Mouse (Mus musculus): ENCODE results near the gene Olfr1175-ps. TPM values are rescaled to one million over a fixed set of nuclear protein-coding genes. Genes with fewer than 3 reads are reported as not detected.
A peak's percentile ranks its signal among the peaks of the same experiment; 100 is the strongest.

Olfr1175-ps gene
- total RNA-seq (2014; fragmentation: Nextera tagmentation), result not detected in 2 replicates
- total RNA-seq (2017), result 0.11 and 0.12 TPM in 2 replicates
- not detected in 2 replicates for polyA plus RNA-seq (2012)

DNA sequence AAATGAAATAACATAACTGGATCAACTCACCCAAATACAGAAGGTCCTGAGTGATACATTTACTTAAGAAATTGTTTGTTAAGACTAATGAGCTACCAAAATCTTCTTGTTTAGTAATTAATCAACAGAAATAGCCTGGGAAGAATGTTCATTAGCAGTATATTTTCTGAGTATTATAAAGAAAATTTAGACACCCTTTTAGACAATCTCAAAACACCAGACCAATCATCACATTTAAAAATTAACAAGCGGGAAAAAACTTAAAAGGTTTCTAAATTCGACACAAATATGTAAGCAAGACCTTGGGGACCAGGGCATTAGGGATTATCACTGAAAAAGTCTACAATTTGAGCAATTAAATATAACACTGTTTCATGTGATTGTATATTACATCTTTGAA, at the start of gene Olfr1175-ps:
Olfr1175-ps (minus strand) TSS at position 101 of the 400 bp plus-strand sequence.
- Histone ChIP-seq H3K36me3 (replicated peaks) (no peaks in the 10 kb centered on the region), H3K4me3 (ENCODE audit: low read depth, low read length) (no peak within 1 kb of the TSS), H3K27me3 (ENCODE audit: insufficient read depth, low read length) (no peaks in the 10 kb centered on the region), H3K4me1 (ENCODE audit: insufficient read depth, low read depth, low read length) (no peaks in the 10 kb centered on the region), H3K9me3 (replicated peaks) (no peaks in the 10 kb centered on the region)
- no peak for TF ChIP-seq GATA2 (IDR thresholded peaks at IDR 0.05; ENCODE audit: borderline replicate concordance, low read depth, low read length)
- no peak for TF ChIP-seq TAL1 (conservative IDR thresholded peaks at IDR 0.05; ENCODE audit: low read depth, low read length)
- DNase-seq (ENCODE audit: low spot score), result no peak
- no peak for ATAC-seq (ENCODE audit: extremely low read depth, insufficient number of reproducible peaks, low FRiP score, poor library complexity, severe bottlenecking)

DNA sequence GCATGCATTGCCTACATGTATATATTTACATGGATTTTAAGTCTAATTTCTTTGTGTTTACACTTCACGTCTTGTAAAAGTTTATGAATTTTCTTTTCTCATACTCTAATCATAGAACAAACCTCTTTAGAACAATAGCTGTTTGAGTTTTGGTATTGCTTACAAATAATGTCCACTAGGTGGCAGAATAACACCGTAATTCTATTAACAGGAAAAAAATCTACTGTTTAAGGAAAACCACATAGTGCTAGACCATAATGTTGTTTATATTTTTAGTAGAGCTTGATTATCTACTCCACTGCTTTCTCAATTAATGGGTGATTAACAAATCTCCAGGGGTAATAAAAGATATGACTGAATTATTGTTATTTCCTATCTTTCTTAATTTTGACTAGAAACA, 29.3 kb upstream of the Olfr1175-ps start:
- DNase-seq (ENCODE audit: low spot score), result no peak
- ATAC-seq (ENCODE audit: extremely low read depth, insufficient number of reproducible peaks, low FRiP score, poor library complexity, severe bottlenecking), result peak; percentile 28; the same call in 1 of the 2 replicates
- Histone ChIP-seq H3K27me3 (ENCODE audit: insufficient read depth, low read length) (no peaks in the 10 kb centered on the region), H3K36me3 (replicated peaks) (no peaks in the 10 kb centered on the region), H3K9me3 (replicated peaks) (no peaks in the 10 kb centered on the region), H3K4me3 (ENCODE audit: low read depth, low read length) (no peak overlapping the region), H3K4me1 (ENCODE audit: insufficient read depth, low read depth, low read length) (no peaks in the 10 kb centered on the region)
- TF ChIP-seq GATA1 (IDR thresholded peaks at IDR 0.05; ENCODE audit: borderline replicate concordance, low read length), result no peak
- no peak for TF ChIP-seq POLR2AphosphoS5 (IDR thresholded peaks at IDR 0.05; ENCODE audit: insufficient replicate concordance, low read depth, low read length)
- TF ChIP-seq TAL1 (conservative IDR thresholded peaks at IDR 0.05; ENCODE audit: low read depth, low read length), result no peak
- TF ChIP-seq CTCF (IDR thresholded peaks at IDR 0.05; ENCODE audit: low read depth, low read length), result no peak

DNA sequence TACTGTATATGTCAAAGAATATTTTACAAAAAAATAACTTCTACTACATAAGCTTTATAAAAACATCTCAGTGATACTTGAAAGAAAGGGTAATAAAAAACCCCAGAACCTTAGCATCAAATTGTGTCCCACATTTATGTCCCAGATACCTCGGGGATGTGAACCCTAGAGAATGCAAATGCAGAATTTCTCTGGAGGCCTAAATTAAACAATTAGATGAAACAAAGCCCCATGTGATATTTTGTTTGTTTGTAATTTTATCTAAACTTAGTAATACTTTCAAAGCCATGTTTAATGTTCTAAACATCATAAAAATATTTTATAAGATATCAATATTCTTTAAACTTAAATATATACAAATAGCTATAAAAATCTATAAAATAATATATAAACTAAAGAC, 19.4 kb upstream of the Olfr1175-ps start, which contains the start of gene Olfr1177-ps:
Olfr1177-ps (minus strand) TSS at position 101 of the 400 bp plus-strand sequence.
- Histone ChIP-seq H3K4me1 (ENCODE audit: insufficient read depth, low read depth, low read length) (no peaks in the 10 kb centered on the region), H3K4me3 (ENCODE audit: low read depth, low read length) (no peak within 1 kb of the TSS), H3K9me3 (replicated peaks) (no peaks in the 10 kb centered on the region), H3K36me3 (replicated peaks) (no peaks in the 10 kb centered on the region), H3K27me3 (ENCODE audit: insufficient read depth, low read length) (no peaks in the 10 kb centered on the region)
- no peak for TF ChIP-seq GATA2 (IDR thresholded peaks at IDR 0.05; ENCODE audit: borderline replicate concordance, low read depth, low read length)
- TF ChIP-seq POLR2AphosphoS5 (IDR thresholded peaks at IDR 0.05; ENCODE audit: insufficient replicate concordance, low read depth, low read length), result no peak
- no peak for TF ChIP-seq GATA1 (IDR thresholded peaks at IDR 0.05; ENCODE audit: borderline replicate concordance, low read length)
- TF ChIP-seq TAL1 (conservative IDR thresholded peaks at IDR 0.05; ENCODE audit: low read depth, low read length), result no peak
- no peak for TF ChIP-seq CTCF (IDR thresholded peaks at IDR 0.05; ENCODE audit: low read depth, low read length)
- DNase-seq (ENCODE audit: low spot score) (no peak), ATAC-seq (ENCODE audit: extremely low read depth, insufficient number of reproducible peaks, low FRiP score, poor library complexity, severe bottlenecking) (no peak)

DNA sequence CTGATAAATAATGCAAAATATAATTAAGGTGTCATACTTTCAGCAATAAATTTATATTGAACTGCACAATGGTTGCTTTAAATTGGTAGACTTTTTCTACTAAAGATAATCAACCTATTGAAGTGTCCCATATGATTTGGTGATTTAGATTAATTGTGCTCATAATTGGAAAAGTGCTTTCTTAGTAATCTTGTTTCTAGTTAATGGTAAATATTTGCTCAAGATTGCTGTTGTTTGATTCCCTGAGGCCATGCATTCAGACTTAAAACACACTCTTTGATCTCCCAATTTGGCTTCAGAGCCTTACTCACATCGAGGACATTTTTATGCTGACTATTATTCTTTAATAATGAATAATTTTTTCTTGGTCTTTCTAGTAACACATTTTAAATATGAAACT, 9.4 kb upstream of the Olfr1175-ps start, which contains the start of gene Olfr1176:
Olfr1176 (plus strand) TSS at position 301 of the 400 bp plus-strand sequence.
- Histone ChIP-seq H3K4me1 (ENCODE audit: insufficient read depth, low read depth, low read length) (no peaks in the 10 kb centered on the region), H3K9me3 (replicated peaks) (no peaks in the 10 kb centered on the region), H3K27me3 (ENCODE audit: insufficient read depth, low read length) (no peaks in the 10 kb centered on the region), H3K4me3 (ENCODE audit: low read depth, low read length) (no peak within 1 kb of the TSS), H3K36me3 (replicated peaks) (no peaks in the 10 kb centered on the region)
- TF ChIP-seq POLR2AphosphoS5 (IDR thresholded peaks at IDR 0.05; ENCODE audit: insufficient replicate concordance, low read depth, low read length), result no peak
- TF ChIP-seq CTCF (IDR thresholded peaks at IDR 0.05; ENCODE audit: low read depth, low read length), result no peak
- no peak for TF ChIP-seq GATA1 (IDR thresholded peaks at IDR 0.05; ENCODE audit: borderline replicate concordance, low read length)
- no peak for TF ChIP-seq GATA2 (IDR thresholded peaks at IDR 0.05; ENCODE audit: borderline replicate concordance, low read depth, low read length)
- no peak for TF ChIP-seq TAL1 (conservative IDR thresholded peaks at IDR 0.05; ENCODE audit: low read depth, low read length)
- ATAC-seq (ENCODE audit: extremely low read depth, insufficient number of reproducible peaks, low FRiP score, poor library complexity, severe bottlenecking) (no peak), DNase-seq (ENCODE audit: low spot score) (no peak)

DNA sequence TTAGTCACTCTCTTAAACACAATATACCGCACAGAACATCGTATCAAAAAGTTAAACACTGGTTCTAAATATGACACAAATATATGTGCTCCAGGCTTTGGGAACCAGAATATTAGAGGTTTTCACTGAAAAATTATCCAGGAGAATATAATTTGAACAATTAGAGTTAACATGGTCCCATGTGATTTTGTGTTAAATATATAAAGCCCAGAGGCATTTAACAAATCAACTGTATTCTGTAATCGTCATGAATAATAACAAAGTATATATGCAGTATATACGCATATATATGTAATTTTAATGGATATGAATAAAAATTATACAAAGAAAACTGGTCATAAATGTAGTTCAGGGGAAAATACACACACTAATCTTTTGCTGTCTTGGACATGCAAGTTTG, 12.0 kb downstream of the Olfr1175-ps start, which contains the start of gene Olfr1174-ps:
Olfr1174-ps (minus strand) TSS at position 101 of the 400 bp plus-strand sequence.
- TF ChIP-seq CTCF (IDR thresholded peaks at IDR 0.05; ENCODE audit: low read depth, low read length), result no peak
- no peak for TF ChIP-seq GATA2 (IDR thresholded peaks at IDR 0.05; ENCODE audit: borderline replicate concordance, low read depth, low read length)
- TF ChIP-seq TAL1 (conservative IDR thresholded peaks at IDR 0.05; ENCODE audit: low read depth, low read length), result no peak
- no peak for TF ChIP-seq GATA1 (IDR thresholded peaks at IDR 0.05; ENCODE audit: borderline replicate concordance, low read length)
- TF ChIP-seq POLR2AphosphoS5 (IDR thresholded peaks at IDR 0.05; ENCODE audit: insufficient replicate concordance, low read depth, low read length), result no peak
- Histone ChIP-seq H3K9me3 (replicated peaks) (no peaks in the 10 kb centered on the region), H3K4me3 (ENCODE audit: low read depth, low read length) (no peak within 1 kb of the TSS), H3K36me3 (replicated peaks) (no peaks in the 10 kb centered on the region), H3K4me1 (ENCODE audit: insufficient read depth, low read depth, low read length) (no peaks in the 10 kb centered on the region), H3K27me3 (ENCODE audit: insufficient read depth, low read length) (no peaks in the 10 kb centered on the region)
- DNase-seq (ENCODE audit: low spot score), result no peak
- ATAC-seq (ENCODE audit: extremely low read depth, insufficient number of reproducible peaks, low FRiP score, poor library complexity, severe bottlenecking), result no peak

DNA sequence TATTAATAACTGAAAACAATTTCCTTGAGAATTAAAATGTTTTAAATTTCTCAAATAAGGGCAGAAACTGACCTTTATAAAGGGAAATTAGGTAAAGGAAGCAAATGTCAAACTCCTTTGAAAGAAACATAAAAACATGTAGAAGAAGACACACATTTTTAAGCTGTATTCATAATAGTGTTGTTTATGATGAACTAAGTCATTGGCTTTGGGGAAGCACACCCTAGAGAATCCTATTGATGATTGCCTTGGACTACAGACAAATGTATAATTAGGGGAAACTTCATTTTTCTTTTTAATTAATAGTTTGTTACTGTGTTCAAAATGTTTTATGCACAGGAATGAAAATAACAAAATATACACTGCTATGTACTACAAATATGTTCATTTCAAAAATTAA, 47.2 kb downstream of the Olfr1175-ps start, which contains the start of gene Olfr1173:
Olfr1173 (minus strand) TSS at position 101 of the 400 bp plus-strand sequence.
- DNase-seq (ENCODE audit: low spot score) (no peak), ATAC-seq (ENCODE audit: extremely low read depth, insufficient number of reproducible peaks, low FRiP score, poor library complexity, severe bottlenecking) (no peak)
- H3K36me3 ChIP-seq (replicated peaks), result no peaks in the 10 kb centered on the region
- TF ChIP-seq GATA1 (IDR thresholded peaks at IDR 0.05; ENCODE audit: borderline replicate concordance, low read length) (no peak), POLR2AphosphoS5 (IDR thresholded peaks at IDR 0.05; ENCODE audit: insufficient replicate concordance, low read depth, low read length) (no peak), TAL1 (conservative IDR thresholded peaks at IDR 0.05; ENCODE audit: low read depth, low read length) (no peak), CTCF (IDR thresholded peaks at IDR 0.05; ENCODE audit: low read depth, low read length) (no peak), GATA2 (IDR thresholded peaks at IDR 0.05; ENCODE audit: borderline replicate concordance, low read depth, low read length) (no peak)
- no peaks in the 10 kb centered on the region for H3K4me1 ChIP-seq (ENCODE audit: insufficient read depth, low read depth, low read length)
- H3K27me3 ChIP-seq (ENCODE audit: insufficient read depth, low read length), result no peaks in the 10 kb centered on the region
- no peaks in the 10 kb centered on the region for H3K9me3 ChIP-seq (replicated peaks)
- H3K4me3 ChIP-seq (ENCODE audit: low read depth, low read length), result no peak within 1 kb of the TSS

Other genes starting within 250 kb of the Olfr1175-ps start
- not detected in 2 replicates for gene Olfr1164, start 233.2 kb downstream of the Olfr1175-ps start, total RNA-seq (2014; fragmentation: Nextera tagmentation)
- gene Olfr1164, start 233.2 kb downstream of the Olfr1175-ps start, total RNA-seq (2017), result not detected in 2 replicates
- not detected in 2 replicates for gene Olfr1164, start 233.2 kb downstream of the Olfr1175-ps start, polyA plus RNA-seq (2012)
- gene Olfr1166, start 198.9 kb downstream of the Olfr1175-ps start, total RNA-seq (2014; fragmentation: Nextera tagmentation), result not detected in 2 replicates
- gene Olfr1166, start 198.9 kb downstream of the Olfr1175-ps start, total RNA-seq (2017), result 0.05 TPM in 1 of 2 replicates, not detected in the other
- gene Olfr1166, start 198.9 kb downstream of the Olfr1175-ps start, polyA plus RNA-seq (2012), result not detected in 2 replicates
- gene Olfr1167, start 172.0 kb downstream of the Olfr1175-ps start, total RNA-seq (2014; fragmentation: Nextera tagmentation), result not detected in 2 replicates
- 0.16 TPM in 1 of 2 replicates, not detected in the other for gene Olfr1167, start 172.0 kb downstream of the Olfr1175-ps start, total RNA-seq (2017)
- gene Olfr1167, start 172.0 kb downstream of the Olfr1175-ps start, polyA plus RNA-seq (2012), result not detected in 2 replicates
- gene Olfr1168, start 145.3 kb downstream of the Olfr1175-ps start, total RNA-seq (2014; fragmentation: Nextera tagmentation), result not detected in 2 replicates
- gene Olfr1168, start 145.3 kb downstream of the Olfr1175-ps start, total RNA-seq (2017), result 0.11 TPM in 1 of 2 replicates, not detected in the other
- not detected in 2 replicates for gene Olfr1168, start 145.3 kb downstream of the Olfr1175-ps start, polyA plus RNA-seq (2012)
- not detected in 2 replicates for gene Olfr1170, start 98.9 kb downstream of the Olfr1175-ps start, total RNA-seq (2014; fragmentation: Nextera tagmentation)
- not detected in 2 replicates for gene Olfr1170, start 98.9 kb downstream of the Olfr1175-ps start, total RNA-seq (2017)
- not detected in 2 replicates for gene Olfr1170, start 98.9 kb downstream of the Olfr1175-ps start, polyA plus RNA-seq (2012)
- not detected in 2 replicates for gene Olfr1173, start 47.3 kb downstream of the Olfr1175-ps start, total RNA-seq (2014; fragmentation: Nextera tagmentation)
- gene Olfr1173, start 47.3 kb downstream of the Olfr1175-ps start, total RNA-seq (2017), result 0.12 TPM in 1 of 2 replicates, not detected in the other
- not detected in 2 replicates for gene Olfr1173, start 47.3 kb downstream of the Olfr1175-ps start, polyA plus RNA-seq (2012)
- gene Olfr1174-ps, start 12.1 kb downstream of the Olfr1175-ps start, total RNA-seq (2014; fragmentation: Nextera tagmentation), result not detected in 2 replicates
- gene Olfr1174-ps, start 12.1 kb downstream of the Olfr1175-ps start, total RNA-seq (2017), result 0.06 and 0.16 TPM in 2 replicates
- gene Olfr1174-ps, start 12.1 kb downstream of the Olfr1175-ps start, polyA plus RNA-seq (2012), result not detected in 2 replicates
- not detected in 2 replicates for gene Olfr1176, start 9.5 kb upstream of the Olfr1175-ps start, total RNA-seq (2014; fragmentation: Nextera tagmentation)
- gene Olfr1176, start 9.5 kb upstream of the Olfr1175-ps start, total RNA-seq (2017), result not detected in 2 replicates
- gene Olfr1176, start 9.5 kb upstream of the Olfr1175-ps start, polyA plus RNA-seq (2012), result not detected in 2 replicates
- not detected in 2 replicates for gene Olfr1177-ps, start 19.3 kb upstream of the Olfr1175-ps start, total RNA-seq (2014; fragmentation: Nextera tagmentation)
- 0.05 TPM in 1 of 2 replicates, not detected in the other for gene Olfr1177-ps, start 19.3 kb upstream of the Olfr1175-ps start, total RNA-seq (2017)
- not detected in 2 replicates for gene Olfr1177-ps, start 19.3 kb upstream of the Olfr1175-ps start, polyA plus RNA-seq (2012)
- gene Olfr1178, start 59.8 kb upstream of the Olfr1175-ps start, total RNA-seq (2014; fragmentation: Nextera tagmentation), result not detected in 2 replicates
- gene Olfr1178, start 59.8 kb upstream of the Olfr1175-ps start, total RNA-seq (2017), result 0.06 and 0.49 TPM in 2 replicates
- not detected in 2 replicates for gene Olfr1178, start 59.8 kb upstream of the Olfr1175-ps start, polyA plus RNA-seq (2012)
- gene Olfr1179, start 79.2 kb upstream of the Olfr1175-ps start, total RNA-seq (2014; fragmentation: Nextera tagmentation), result not detected in 2 replicates
- gene Olfr1179, start 79.2 kb upstream of the Olfr1175-ps start, total RNA-seq (2017), result 0.16 TPM in 1 of 2 replicates, not detected in the other
- gene Olfr1179, start 79.2 kb upstream of the Olfr1175-ps start, polyA plus RNA-seq (2012), result not detected in 2 replicates
- not detected in 2 replicates for gene Olfr1180, start 91.9 kb upstream of the Olfr1175-ps start, total RNA-seq (2014; fragmentation: Nextera tagmentation)
- 0.11 TPM in 1 of 2 replicates, not detected in the other for gene Olfr1180, start 91.9 kb upstream of the Olfr1175-ps start, total RNA-seq (2017)
- not detected in 2 replicates for gene Olfr1180, start 91.9 kb upstream of the Olfr1175-ps start, polyA plus RNA-seq (2012)
- gene Olfr1181, start 99.0 kb upstream of the Olfr1175-ps start, total RNA-seq (2014; fragmentation: Nextera tagmentation), result not detected in 2 replicates
- 0.33 TPM in 1 of 2 replicates, not detected in the other for gene Olfr1181, start 99.0 kb upstream of the Olfr1175-ps start, total RNA-seq (2017)
- gene Olfr1181, start 99.0 kb upstream of the Olfr1175-ps start, polyA plus RNA-seq (2012), result not detected in 2 replicates
- not detected in 2 replicates for gene Gm13757, start 121.9 kb upstream of the Olfr1175-ps start, total RNA-seq (2014; fragmentation: Nextera tagmentation)
- 0.05 TPM in 1 of 2 replicates, not detected in the other for gene Gm13757, start 121.9 kb upstream of the Olfr1175-ps start, total RNA-seq (2017)
- gene Gm13757, start 121.9 kb upstream of the Olfr1175-ps start, polyA plus RNA-seq (2012), result not detected in 2 replicates
- not detected in 2 replicates for gene Olfr1183, start 127.7 kb upstream of the Olfr1175-ps start, total RNA-seq (2014; fragmentation: Nextera tagmentation)
- under 0.01 and 0.06 TPM in 2 replicates for gene Olfr1183, start 127.7 kb upstream of the Olfr1175-ps start, total RNA-seq (2017)
- gene Olfr1183, start 127.7 kb upstream of the Olfr1175-ps start, polyA plus RNA-seq (2012), result not detected in 2 replicates
- not detected in 2 replicates for gene Olfr1184, start 156.4 kb upstream of the Olfr1175-ps start, total RNA-seq (2014; fragmentation: Nextera tagmentation)
- gene Olfr1184, start 156.4 kb upstream of the Olfr1175-ps start, total RNA-seq (2017), result not detected in 2 replicates
- not detected in 2 replicates for gene Olfr1184, start 156.4 kb upstream of the Olfr1175-ps start, polyA plus RNA-seq (2012)
- gene Olfr1185-ps1, start 166.1 kb upstream of the Olfr1175-ps start, total RNA-seq (2014; fragmentation: Nextera tagmentation), result not detected in 2 replicates
- gene Olfr1185-ps1, start 166.1 kb upstream of the Olfr1175-ps start, total RNA-seq (2017), result 0.05 and 0.06 TPM in 2 replicates
- not detected in 2 replicates for gene Olfr1185-ps1, start 166.1 kb upstream of the Olfr1175-ps start, polyA plus RNA-seq (2012)
- gene Olfr1186, start 191.3 kb upstream of the Olfr1175-ps start, total RNA-seq (2014; fragmentation: Nextera tagmentation), result not detected in 2 replicates
- gene Olfr1186, start 191.3 kb upstream of the Olfr1175-ps start, total RNA-seq (2017), result 0.27 TPM in 1 of 2 replicates, not detected in the other
- not detected in 2 replicates for gene Olfr1186, start 191.3 kb upstream of the Olfr1175-ps start, polyA plus RNA-seq (2012)
- not detected in 2 replicates for gene Olfr1188, start 229.7 kb upstream of the Olfr1175-ps start, total RNA-seq (2014; fragmentation: Nextera tagmentation)
- 0.17 and 0.27 TPM in 2 replicates for gene Olfr1188, start 229.7 kb upstream of the Olfr1175-ps start, total RNA-seq (2017)
- not detected in 2 replicates for gene Olfr1188, start 229.7 kb upstream of the Olfr1175-ps start, polyA plus RNA-seq (2012)